Mouse (Mus musculus) olfactory bulb, adult 2 months (tissue): ENCODE results near the gene Pkmyt1. TPM values are rescaled to one million over a fixed set of nuclear protein-coding genes. Genes with fewer than 3 reads are reported as not detected.
A peak's percentile ranks its signal among the peaks of the same experiment; 100 is the strongest.

Source experiments
- H3K27ac ChIP-seq: fragments of 200-500 bp; 2 replicates; pipeline ENCODE4 v1.5.1; 2012; ENCODE audit warnings: low read depth, low read length; ENCODE audit not compliant: insufficient read depth
- H3K4me1 ChIP-seq: fragments of 200-500 bp; 2 replicates; pipeline ENCODE4 v1.6.1; 2012; ENCODE audit warnings: low read length; ENCODE audit not compliant: control insufficient read depth, insufficient read depth
- H3K4me3 ChIP-seq: fragments of 200-500 bp; 2 replicates; pipeline ENCODE4 v1.5.1; 2012; ENCODE audit warnings: mild to moderate bottlenecking, low read depth, low read length, moderate library complexity; ENCODE audit not compliant: insufficient read depth
- CTCF ChIP-seq: fragments of 200-500 bp; IDR thresholded peaks from 2 replicates; pipeline ENCODE4 v1.5.1; 2012; ENCODE audit warnings: low read depth, mild to moderate bottlenecking, low read length, moderate library complexity; ENCODE audit not compliant: insufficient read depth
- POLR2A ChIP-seq: fragments of 200-500 bp; IDR thresholded peaks from 2 replicates; pipeline ENCODE4 v1.6.1; 2012; ENCODE audit warnings: mild to moderate bottlenecking, low read depth, low read length, moderate library complexity; ENCODE audit not compliant: insufficient read depth
- WGBS: fragments of 180-500 bp; shearing (Covaris S2); methylation state at CpG from one replicate; pipeline ENCODE4 v1.1.7; 2018; 5-methylcytosine and 5-hydroxymethylcytosine counted together
- polyA plus RNA-seq: library from polyadenylated mRNA; stranded (reverse); fragments of >200 nt; gene quantifications from 2 replicates; pipeline ENCODE4 v1.2.4, GENCODE M21; 2012; ENCODE audit warnings: low replicate concordance; ENCODE audit not compliant: missing spikeins, insufficient read depth, insufficient read length

The Pkmyt1 gene
- polyA plus RNA-seq, 1 experiment, result not detected

DNA sequence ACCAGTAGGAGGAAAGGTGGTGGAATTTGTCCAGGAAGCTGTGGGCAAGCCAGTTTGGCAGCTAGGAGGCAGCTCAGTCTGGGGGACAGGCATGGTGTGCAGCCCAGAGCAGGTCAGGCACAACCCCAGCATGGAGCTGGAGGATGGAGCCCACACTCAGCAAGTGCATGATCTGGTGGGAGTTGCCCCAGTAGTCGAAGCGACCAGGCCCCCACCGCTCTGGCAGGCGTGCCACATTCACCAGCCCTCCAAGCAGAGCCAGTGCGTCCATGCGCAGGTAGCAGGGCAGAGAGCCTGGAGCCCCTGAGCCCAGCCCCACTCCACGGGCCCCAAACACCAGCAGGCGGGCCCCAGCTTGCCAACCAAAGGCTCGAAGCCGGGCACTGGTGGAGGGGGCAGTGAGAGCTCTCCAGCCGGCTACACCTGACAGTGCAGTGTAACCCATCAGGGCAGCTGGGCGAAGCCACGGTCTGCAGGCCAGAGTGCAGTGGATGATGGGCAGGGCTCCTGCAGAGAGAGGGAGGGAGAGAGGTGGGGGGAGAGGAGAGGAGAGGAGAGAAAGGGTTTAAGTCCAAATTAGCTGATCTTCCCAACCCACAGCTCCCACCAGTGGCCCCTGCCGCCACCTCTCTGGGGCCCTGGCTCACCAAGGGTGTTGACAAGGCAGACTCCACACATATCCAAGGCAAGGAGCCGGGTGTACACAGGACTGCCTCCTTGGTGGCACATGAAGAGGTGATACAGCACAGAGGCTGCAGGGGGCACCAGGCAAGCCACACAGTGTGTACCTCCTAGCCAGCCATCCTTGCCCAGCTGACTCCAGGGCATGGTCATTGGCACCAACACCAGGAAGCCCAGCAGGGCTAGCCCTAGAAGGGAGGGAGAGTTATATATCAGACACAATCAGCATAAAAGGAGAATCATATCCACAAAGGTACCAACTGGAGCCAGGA lies 11.6 kb downstream of the Pkmyt1 start:
- 74% methylated on average over 15 of the region's 15 CpGs for WGBS
- TF ChIP-seq CTCF, result no peak
- no peak overlapping the region for H3K27ac ChIP-seq
- peaks cover 27% of the 10 kb centered on the region for H3K4me1 ChIP-seq
- no peak overlapping the region for H3K4me3 ChIP-seq

GRCm38 (mm10) chr17:23738836-23739201 lies 12.7 kb downstream of the Pkmyt1 start:
- 64% methylated on average over 2 of the region's 2 CpGs for WGBS
- no peak for TF ChIP-seq POLR2A
- no peak for TF ChIP-seq CTCF
- Histone ChIP-seq H3K4me3 (peak overlapping the region; percentile 86; the same call in 1 of the 2 replicates), H3K4me1 (peaks cover 27% of the 10 kb centered on the region), H3K27ac (no peak overlapping the region)

DNA sequence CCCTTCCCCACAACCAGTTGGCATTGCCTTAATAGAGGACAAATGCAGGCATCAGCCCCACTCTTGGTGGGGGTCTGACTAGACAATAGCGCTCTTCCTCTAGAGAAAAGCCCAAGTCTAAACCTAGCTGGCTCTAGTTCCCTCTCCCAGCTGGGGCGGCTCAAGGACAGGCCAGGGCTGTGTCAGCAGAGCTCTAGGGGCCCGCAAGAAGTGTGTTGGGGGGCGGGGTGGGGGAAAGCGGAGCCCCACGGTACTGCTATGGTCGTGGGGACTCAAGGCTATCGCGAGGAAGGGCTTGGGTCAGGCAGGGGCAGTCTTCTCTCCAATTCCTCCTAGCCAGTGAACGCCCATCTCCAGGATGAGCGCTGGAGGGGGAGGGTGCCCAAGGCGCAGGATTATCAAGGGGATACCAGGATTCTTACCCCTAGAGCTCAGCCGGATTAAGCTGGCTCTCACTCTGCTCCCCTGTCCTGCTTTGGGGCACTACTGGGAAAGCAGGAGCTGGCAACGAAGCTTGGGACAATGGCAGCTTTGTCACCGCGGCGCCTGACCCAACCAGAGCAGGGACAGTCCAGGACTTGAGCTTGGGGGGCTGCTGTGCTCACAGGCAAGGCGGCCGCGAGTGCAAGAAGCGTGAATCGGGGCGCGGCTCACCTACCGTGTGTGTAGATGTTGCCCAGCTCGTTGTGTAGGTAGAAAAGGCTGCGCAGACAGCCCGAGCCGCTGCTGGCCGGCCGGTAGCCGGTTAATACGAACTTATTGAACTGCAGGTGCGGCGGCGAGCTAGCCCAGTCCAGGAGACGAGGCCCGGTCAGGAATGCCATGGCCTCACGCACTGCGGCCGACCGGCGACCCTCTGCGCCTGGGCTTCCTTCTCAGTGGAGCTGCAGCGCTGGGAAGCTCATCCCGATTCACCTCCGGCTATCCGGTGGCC lies 13.3 kb downstream of the Pkmyt1 start:
- WGBS, result 2% methylated on average over 48 of the region's 48 CpGs
- TF ChIP-seq POLR2A (no peak), CTCF (no peak)

DNA sequence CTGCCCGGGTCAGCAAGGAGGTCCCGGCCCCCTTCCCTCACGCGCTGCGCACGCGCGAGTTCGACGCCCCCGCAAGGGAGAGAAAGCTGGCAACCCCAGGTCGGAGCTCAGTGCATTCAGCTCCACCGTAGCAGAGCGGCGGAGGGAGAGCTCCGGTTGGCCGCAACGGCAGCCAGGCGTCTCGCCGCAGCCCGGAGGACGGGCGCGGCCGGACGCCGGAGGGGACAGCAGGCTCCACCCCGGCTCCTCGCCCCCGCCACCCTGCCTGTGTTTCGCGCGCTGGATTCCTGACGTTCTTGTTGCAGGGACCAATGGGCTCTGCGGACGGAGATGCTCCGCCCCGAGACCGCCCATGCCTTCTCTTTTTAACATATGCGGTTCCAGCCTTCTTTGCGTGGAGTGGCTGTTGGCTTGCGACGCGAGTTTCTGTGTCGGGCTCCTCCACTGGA lies 14.0 kb downstream of the Pkmyt1 start:
- H3K4me3 ChIP-seq, result peak overlapping the region; percentile 86
- TF ChIP-seq POLR2A (peak; percentile 92), CTCF (no peak)
- H3K4me1 ChIP-seq, result peaks cover 32% of the 10 kb centered on the region
- H3K27ac ChIP-seq, result peak overlapping the region; percentile 76; the same call in 1 of the 2 replicates
- under 1% methylated on average over 46 of the region's 46 CpGs for WGBS

More for the DNA sequence above, 13.3 kb downstream of the Pkmyt1 start:
- peaks cover 27% of the 10 kb centered on the region for H3K4me1 ChIP-seq
- H3K4me3 ChIP-seq, result peak overlapping the region; percentile 86
- peak overlapping the region; percentile 76 for H3K27ac ChIP-seq

- H3K27ac ChIP-seq, result peak within 1 kb of the TSS; percentile 76
- TF ChIP-seq POLR2A (no peak), CTCF (no peak)
- H3K4me1 ChIP-seq, result peaks cover 36% of the 10 kb centered on the region
- peak within 1 kb of the TSS; percentile 86 for H3K4me3 ChIP-seq
- 11% methylated on average over 13 of the region's 13 CpGs for WGBS
Observed at GRCm38 (mm10) chr17:23740598-23741021, 14.5 kb downstream of the Pkmyt1 start, which contains the start of gene Paqr4. Paqr4 (minus strand) TSS chr17:23740867.

GRCm38 (mm10) chr17:23741359-23742209 lies 15.4 kb downstream of the Pkmyt1 start:
- peaks cover 42% of the 10 kb centered on the region for H3K4me1 ChIP-seq
- peak overlapping the region; percentile 14; the same call in 1 of the 2 replicates for H3K4me3 ChIP-seq
- H3K27ac ChIP-seq, result no peak overlapping the region
- WGBS, result 50% methylated on average over 38 of the region's 38 CpGs
- TF ChIP-seq POLR2A, result no peak

DNA sequence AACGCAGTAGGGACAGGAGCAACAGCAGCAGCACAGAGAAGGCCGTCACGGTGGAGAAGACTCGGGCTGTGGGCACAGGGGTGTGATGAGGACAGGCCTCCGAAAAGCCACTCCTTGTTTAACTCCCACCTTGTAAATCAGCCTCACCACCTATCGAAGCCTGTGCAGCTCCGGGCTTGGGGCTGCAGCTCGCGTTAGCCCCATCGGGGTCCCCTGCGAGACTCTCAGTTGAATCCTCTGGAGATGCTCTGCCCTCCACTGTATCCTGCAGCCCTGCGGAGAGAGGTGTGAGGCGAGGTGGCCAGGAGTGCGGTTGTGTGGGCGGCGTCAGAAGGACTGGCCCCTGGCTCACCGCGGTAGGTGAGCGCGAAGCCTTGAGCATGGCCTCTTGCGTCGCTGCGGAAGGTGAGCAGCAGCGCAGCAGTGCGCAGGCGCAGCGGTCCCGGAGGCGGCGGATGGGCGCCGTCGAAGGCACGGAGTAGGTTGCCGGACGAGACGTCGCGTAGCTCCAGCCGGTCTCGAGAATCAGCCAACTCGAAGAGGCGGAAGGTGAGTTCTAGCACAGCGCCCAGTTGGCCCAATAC lies 16.2 kb downstream of the Pkmyt1 start:
- WGBS, result 10% methylated on average over 44 of the region's 44 CpGs
- Histone ChIP-seq H3K4me3 (peak overlapping the region; percentile 14), H3K27ac (no peak overlapping the region), H3K4me1 (peaks cover 42% of the 10 kb centered on the region)
- no peak for TF ChIP-seq POLR2A
- TF ChIP-seq CTCF, result no peak

DNA sequence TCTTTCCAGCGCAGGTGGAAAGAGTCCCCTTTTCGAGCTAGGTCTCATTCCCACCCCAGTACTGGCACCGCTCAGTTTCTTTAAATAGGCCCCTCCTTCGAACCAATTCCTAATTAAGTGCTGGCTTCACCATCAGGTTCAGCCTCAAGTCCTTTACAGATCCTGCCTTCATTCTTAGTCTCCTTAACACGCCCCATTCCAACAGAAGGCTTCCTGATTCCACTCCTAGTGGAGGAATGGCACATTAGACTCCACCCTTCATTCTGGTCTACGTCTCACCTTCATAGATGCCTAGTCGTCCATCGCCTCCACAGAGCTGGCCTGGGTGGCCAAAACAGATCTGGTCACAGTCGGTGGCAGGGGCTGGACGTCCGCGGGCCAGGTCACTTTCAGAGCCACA lies 16.8 kb downstream of the Pkmyt1 start:
- no peak for TF ChIP-seq CTCF
- TF ChIP-seq POLR2A, result no peak
- WGBS, result 69% methylated on average over 12 of the region's 12 CpGs
- H3K27ac ChIP-seq, result no peak overlapping the region
- H3K4me3 ChIP-seq, result no peak overlapping the region
- peaks cover 41% of the 10 kb centered on the region for H3K4me1 ChIP-seq
